Mouse (Mus musculus): ENCODE data around the gene Pdzd3. TPM values are rescaled to one million over a fixed set of nuclear protein-coding genes. Genes with fewer than 3 reads are reported as not detected.

Gene Pdzd3
- polyA plus RNA-seq, 1 experiment = not detected

GRCm38 (mm10) chr9:44234479-44235427, 16.5 kb downstream of the Pdzd3 start:
- TF ChIP-seq GATA1 (IDR thresholded peaks at IDR 0.05; ENCODE audit: low read length) = no peak

DNA sequence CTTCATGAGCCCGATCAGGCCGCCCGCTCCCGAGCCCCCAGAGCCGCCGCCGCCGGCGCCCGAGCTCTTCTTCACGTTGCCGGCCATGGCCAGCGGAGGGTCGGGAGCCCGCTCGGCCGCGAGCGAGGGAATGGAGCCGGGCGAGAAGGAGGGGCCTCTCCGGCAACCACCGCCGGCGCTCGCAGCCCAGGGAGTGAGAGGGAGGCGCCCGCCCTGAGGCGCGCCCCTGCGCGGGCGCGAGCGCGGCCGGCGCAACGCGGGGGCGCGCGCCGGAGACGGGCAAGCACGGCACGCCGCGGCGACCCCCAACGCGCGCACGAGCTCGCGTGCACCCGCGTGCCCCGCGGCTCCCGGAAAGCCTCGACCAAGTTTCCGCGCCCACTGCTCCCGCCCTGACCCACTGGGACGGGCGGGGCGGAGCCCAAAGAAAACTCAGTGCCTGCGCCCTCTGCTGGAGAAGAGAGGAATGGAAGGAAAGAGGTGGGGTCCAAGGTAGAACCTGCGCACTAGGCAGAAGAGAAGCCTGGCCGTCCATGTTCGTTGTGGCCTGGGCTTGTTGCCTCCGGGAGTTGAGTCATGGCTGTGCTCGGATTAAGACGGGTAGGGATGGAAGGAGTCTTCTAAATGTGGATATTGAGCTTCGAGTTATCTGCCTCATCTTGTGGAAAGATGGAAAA, 17.3 kb downstream of the Pdzd3 start, which contains the start of gene Cbl:
TSS of gene Cbl (minus strand) at position 248 of the 677 bp plus-strand sequence.
- no peak for TF ChIP-seq GATA1 (IDR thresholded peaks at IDR 0.05; ENCODE audit: low read length)

GRCm38 (mm10) chr9:44233021-44233801, 18.1 kb downstream of the Pdzd3 start:
- TF ChIP-seq GATA1 (IDR thresholded peaks at IDR 0.05; ENCODE audit: low read length) = peak; percentile 83

DNA sequence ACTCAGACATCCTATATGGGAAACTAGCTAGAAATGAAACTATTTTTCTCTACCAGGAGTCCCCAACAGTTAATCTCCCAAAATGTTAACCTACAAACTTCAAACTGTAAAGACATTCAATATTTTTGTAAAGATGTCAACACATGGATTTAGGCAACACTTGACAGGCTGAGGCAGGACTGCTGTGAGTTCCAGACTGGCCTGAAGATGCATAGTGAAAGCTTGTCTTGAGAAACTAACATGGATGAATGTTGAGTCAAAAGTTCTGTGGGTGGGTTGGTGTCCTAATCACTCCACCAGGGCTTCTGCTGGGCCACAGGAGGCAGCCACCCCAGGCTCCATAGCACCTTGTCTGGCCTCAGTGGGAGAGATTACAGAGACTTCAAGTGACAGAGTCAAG, 19.7 kb downstream of the Pdzd3 start:
- TF ChIP-seq GATA1 (IDR thresholded peaks at IDR 0.05; ENCODE audit: low read length) = no peak

- TF ChIP-seq GATA1 (IDR thresholded peaks at IDR 0.05; ENCODE audit: low read length) = no peak
Observed at GRCm38 (mm10) chr9:44225993-44226392, 25.3 kb downstream of the Pdzd3 start.

- no peak for TF ChIP-seq GATA1 (IDR thresholded peaks at IDR 0.05; ENCODE audit: low read length)
Observed at GRCm38 (mm10) chr9:44213538-44213937, 37.7 kb downstream of the Pdzd3 start.

DNA sequence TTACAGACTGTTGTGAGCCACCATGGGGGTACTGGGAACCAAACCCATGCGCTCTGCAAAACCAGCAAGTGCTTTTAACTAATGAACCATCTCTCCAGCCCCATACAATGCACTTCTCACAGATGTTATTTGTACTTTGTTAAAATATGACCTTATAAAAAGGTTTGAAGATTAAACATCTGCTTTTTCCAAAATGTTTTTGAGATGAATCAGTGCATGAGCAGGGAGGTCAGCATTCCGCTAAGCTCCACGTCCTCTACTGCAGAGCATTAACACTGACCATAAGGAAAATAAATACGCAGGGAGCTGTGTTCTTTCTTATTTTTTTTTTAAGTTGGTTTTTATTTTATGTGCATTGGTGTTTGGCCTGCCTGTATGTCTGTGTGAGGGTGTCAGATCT, 38.9 kb downstream of the Pdzd3 start:
- no peak for TF ChIP-seq GATA1 (IDR thresholded peaks at IDR 0.05; ENCODE audit: low read length)

- TF ChIP-seq GATA1 (IDR thresholded peaks at IDR 0.05; ENCODE audit: low read length) = no peak
Observed at GRCm38 (mm10) chr9:44209416-44209815, 41.9 kb downstream of the Pdzd3 start.

DNA sequence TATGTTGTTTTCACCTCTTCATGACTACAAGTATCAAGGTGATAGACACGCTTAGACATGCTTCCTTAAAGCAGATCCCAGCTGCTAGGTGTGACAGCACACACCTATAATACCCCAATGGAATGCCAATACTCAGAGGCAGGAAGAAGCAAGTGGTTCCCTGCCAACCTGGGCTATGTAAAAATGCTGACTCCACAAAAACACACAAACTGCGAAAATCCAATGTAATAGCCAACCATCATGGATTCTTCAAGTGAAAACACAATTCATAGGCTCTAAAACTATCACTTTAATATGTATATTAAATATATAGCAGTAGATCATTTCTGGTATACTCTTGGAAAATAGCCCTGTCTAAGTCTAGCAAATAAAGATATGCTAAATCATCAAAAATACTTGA, 43.4 kb downstream of the Pdzd3 start:
- no peak for TF ChIP-seq GATA1 (IDR thresholded peaks at IDR 0.05; ENCODE audit: low read length)

DNA sequence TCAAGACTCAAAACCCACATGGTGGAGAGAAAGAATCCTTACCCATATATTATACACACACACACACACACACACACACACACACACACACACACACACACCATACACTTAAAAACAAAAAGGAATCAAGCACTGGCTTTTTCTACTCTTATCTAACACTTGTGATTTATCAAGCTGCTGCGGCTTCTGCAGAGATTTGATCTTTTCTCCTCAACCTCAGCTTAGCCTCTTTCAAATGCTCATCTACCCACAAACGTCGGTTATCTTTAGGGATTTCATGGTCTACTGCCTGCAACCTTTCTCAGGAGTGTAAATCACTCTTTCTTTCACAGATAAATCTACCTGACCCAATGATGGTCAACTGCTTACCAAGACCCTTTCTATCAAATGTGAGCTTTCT, 50.8 kb downstream of the Pdzd3 start:
- no peak for TF ChIP-seq GATA1 (IDR thresholded peaks at IDR 0.05; ENCODE audit: low read length)

GRCm38 (mm10) chr9:44199580-44199979, 51.7 kb downstream of the Pdzd3 start:
- TF ChIP-seq GATA1 (IDR thresholded peaks at IDR 0.05; ENCODE audit: low read length) = no peak

DNA sequence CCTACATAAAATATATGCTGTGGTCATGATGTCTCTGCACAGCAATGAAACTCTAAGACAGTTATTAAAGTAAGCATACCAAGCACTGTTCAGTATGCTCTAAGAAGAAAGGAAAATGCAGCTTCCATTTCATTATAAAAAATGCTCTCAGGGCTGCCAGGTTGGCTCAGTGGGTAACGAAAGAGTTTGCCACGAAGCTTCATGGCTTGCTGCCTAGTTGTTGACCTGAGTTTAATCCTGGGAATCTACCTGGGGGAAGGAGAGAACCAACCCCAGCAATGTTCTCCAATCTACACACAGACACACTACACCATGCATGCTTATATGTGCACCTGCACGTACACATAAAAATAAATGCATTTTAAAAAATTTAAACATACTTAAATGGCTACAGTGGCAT, 52.1 kb downstream of the Pdzd3 start:
- TF ChIP-seq GATA1 (IDR thresholded peaks at IDR 0.05; ENCODE audit: low read length) = no peak

Other genes with a start within 250 kb of the Pdzd3 start
- not detected in 2 replicates for gene Thy1, start 208.1 kb downstream of the Pdzd3 start, polyA plus RNA-seq (2012)
- 1.3 and 1.7 TPM in 2 replicates for gene Usp2, start 184.4 kb downstream of the Pdzd3 start, polyA plus RNA-seq (2012)
- not detected in 2 replicates for gene Mfrp, start 149.7 kb downstream of the Pdzd3 start, polyA plus RNA-seq (2012)
- gene C1qtnf5, start 144.2 kb downstream of the Pdzd3 start, polyA plus RNA-seq (2012) = not detected in 2 replicates
- gene Gm49380, start 138.0 kb downstream of the Pdzd3 start, polyA plus RNA-seq (2012) = not detected in 2 replicates
- gene Rnf26, start 138.0 kb downstream of the Pdzd3 start, polyA plus RNA-seq (2012) = 36.9 and 44.7 TPM in 2 replicates
- gene Mcam, start 117.0 kb downstream of the Pdzd3 start, polyA plus RNA-seq (2012) = not detected in 2 replicates
- 15.4 and 18.5 TPM in 2 replicates for gene Cbl, start 17.4 kb downstream of the Pdzd3 start, polyA plus RNA-seq (2012)
- not detected in 2 replicates for gene Ccdc153, start 10.8 kb downstream of the Pdzd3 start, polyA plus RNA-seq (2012)
- 0.02 TPM in 1 of 2 replicates, not detected in the other for gene Nlrx1, start 17.1 kb upstream of the Pdzd3 start, polyA plus RNA-seq (2012)
- 15.6 and 18.4 TPM in 2 replicates for gene Abcg4, start 37.1 kb upstream of the Pdzd3 start, polyA plus RNA-seq (2012)
- 3.5 and 8.9 TPM in 2 replicates for gene Hinfp, start 54.2 kb upstream of the Pdzd3 start, polyA plus RNA-seq (2012)
- 42.9 and 52.2 TPM in 2 replicates for gene C2cd2l, start 68.8 kb upstream of the Pdzd3 start, polyA plus RNA-seq (2012)
- gene Dpagt1, start 74.5 kb upstream of the Pdzd3 start, polyA plus RNA-seq (2012) = 7.7 and 9.9 TPM in 2 replicates
- 682 and 860 TPM in 2 replicates for gene H2afx, start 83.2 kb upstream of the Pdzd3 start, polyA plus RNA-seq (2012)
- gene Hmbs, start 92.8 kb upstream of the Pdzd3 start, polyA plus RNA-seq (2012) = 139 and 142 TPM in 2 replicates
- 6.0 and 8.8 TPM in 2 replicates for gene Vps11, start 110.2 kb upstream of the Pdzd3 start, polyA plus RNA-seq (2012)
- 28.0 and 36.3 TPM in 2 replicates for gene Hyou1, start 128.0 kb upstream of the Pdzd3 start, polyA plus RNA-seq (2012)
- gene Slc37a4, start 145.4 kb upstream of the Pdzd3 start, polyA plus RNA-seq (2012) = 17.1 and 21.2 TPM in 2 replicates
- 151 and 177 TPM in 2 replicates for gene Rps25, start 155.7 kb upstream of the Pdzd3 start, polyA plus RNA-seq (2012)
- 7.9 and 13.5 TPM in 2 replicates for gene Trappc4, start 156.1 kb upstream of the Pdzd3 start, polyA plus RNA-seq (2012)
- gene Ccdc84, start 167.1 kb upstream of the Pdzd3 start, polyA plus RNA-seq (2012) = 8.0 and 11.8 TPM in 2 replicates
- gene Foxr1, start 189.7 kb upstream of the Pdzd3 start, polyA plus RNA-seq (2012) = not detected in 2 replicates
- not detected in 2 replicates for gene Upk2, start 203.5 kb upstream of the Pdzd3 start, polyA plus RNA-seq (2012)
- 0.10 and 0.19 TPM in 2 replicates for gene Bcl9l, start 231.4 kb upstream of the Pdzd3 start, polyA plus RNA-seq (2012)